Mouse (Mus musculus) MEL (cell line): ENCODE measurements around the gene Hoxa4. TPM values are rescaled to one million over a fixed set of nuclear protein-coding genes. Genes with fewer than 3 reads are reported as not detected.

ENCODE experiments used
- DNase-seq: peaks from one replicate; pipeline ENCODE4 v3.0.0; 2011; ENCODE audit warnings: low read depth, low spot score
- H3K27ac ChIP-seq: 2 replicates; pipeline ENCODE4 v1.5.1; 2012; ENCODE audit warnings: low read depth, mild to moderate bottlenecking, control low read depth, low read length, moderate library complexity; ENCODE audit not compliant: control insufficient read depth
- H3K27me3 ChIP-seq, 2 experiments: fragments of 150-350 bp in 1 of 2; sonication (generic) in 1 of 2; 2 replicates each; pipeline ENCODE4 v1.6.1; 2012; ENCODE audit warnings: low read length in 2 of 2, mild to moderate bottlenecking in 2 of 2, improper control_type of control experiment in 1 of 2, moderate library complexity in 1 of 2; ENCODE audit not compliant: insufficient read depth in 2 of 2, control insufficient read depth in 1 of 2
- H3K36me3 ChIP-seq, 2 experiments: 2 replicates each; pipeline ENCODE4 v1.6.1; 2012 to 2014; ENCODE audit warnings: low read length in 2 of 2, improper control_type of control experiment in 1 of 2, inconsistent platforms in 1 of 2, mild to moderate bottlenecking in 1 of 2; ENCODE audit not compliant: insufficient read depth in 2 of 2, control insufficient read depth in 1 of 2
- H3K4me1 ChIP-seq, 2 experiments: fragments of 150-350 bp in 1 of 2; sonication (generic) in 1 of 2; 2 replicates each; pipeline ENCODE4 v1.6.1; 2012; ENCODE audit warnings: low read length in 2 of 2, improper control_type of control experiment in 1 of 2, mild to moderate bottlenecking in 1 of 2; ENCODE audit not compliant: insufficient read depth in 2 of 2, control insufficient read depth in 1 of 2
- H3K4me3 ChIP-seq, 2 experiments: fragments of 150-350 bp in 1 of 2; sonication (generic) in 1 of 2; 2 replicates each; pipeline ENCODE4 v1.5.1; 2012; ENCODE audit warnings: low read depth in 2 of 2, low read length in 2 of 2, mild to moderate bottlenecking in 2 of 2, moderate library complexity in 2 of 2, control low read depth in 1 of 2, improper control_type of control experiment in 1 of 2; ENCODE audit not compliant: control insufficient read depth in 1 of 2, insufficient read depth in 1 of 2
- H3K79me2 ChIP-seq: 2 replicates; pipeline ENCODE4 v1.6.1; 2012; ENCODE audit warnings: mild to moderate bottlenecking, low read length, moderate library complexity; ENCODE audit not compliant: control insufficient read depth, poor library complexity, insufficient read depth
- H3K9ac ChIP-seq: 2 replicates; pipeline ENCODE4 v1.6.1; 2012; ENCODE audit warnings: low read depth, mild to moderate bottlenecking, control low read depth, low read length, moderate library complexity; ENCODE audit not compliant: control insufficient read depth, poor library complexity, severe bottlenecking
- H3K9me3 ChIP-seq: fragments of 150-350 bp; sonication (generic); replicated peaks from 2 replicates; pipeline ENCODE4 v1.6.1; 2012; ENCODE audit warnings: mild to moderate bottlenecking, low read length, improper control_type of control experiment, moderate library complexity; ENCODE audit not compliant: insufficient read depth
- BHLHE40 ChIP-seq: IDR thresholded peaks from 2 replicates; pipeline ENCODE4 v1.6.1; 2012; ENCODE audit warnings: low read depth, mild to moderate bottlenecking, inconsistent platforms, low read length, improper control_type of control experiment, borderline replicate concordance
- CHD1 ChIP-seq: IDR thresholded peaks from 2 replicates; pipeline ENCODE4 v1.6.1; 2012; ENCODE audit warnings: low read depth, mild to moderate bottlenecking, inconsistent platforms, low read length, improper control_type of control experiment
- CHD2 ChIP-seq: IDR thresholded peaks from 2 replicates; pipeline ENCODE4 v1.6.1; 2011; ENCODE audit warnings: low read length, improper control_type of control experiment
- CTCF ChIP-seq, 3 experiments: IDR thresholded peaks in 2 of 3; conservative IDR thresholded peaks in 1 of 3; 2 replicates each; pipeline ENCODE4 v1.5.1; 2011 to 2012; ENCODE audit warnings: low read length in 3 of 3, low read depth in 2 of 3, mild to moderate bottlenecking in 2 of 3, improper control_type of control experiment in 1 of 3, inconsistent platforms in 1 of 3, mixed read lengths in 1 of 3, moderate library complexity in 1 of 3; ENCODE audit not compliant: control insufficient read depth in 1 of 3, insufficient read depth in 1 of 3, poor library complexity in 1 of 3, severe bottlenecking in 1 of 3
- E2F4 ChIP-seq: IDR thresholded peaks from 2 replicates; pipeline ENCODE4 v1.6.1; 2011; ENCODE audit warnings: low read depth, low read length, improper control_type of control experiment, borderline replicate concordance
- EP300 ChIP-seq, 2 experiments: IDR thresholded peaks; 2 replicates each; pipeline ENCODE4 v1.6.1; 2011; ENCODE audit warnings: improper control_type of control experiment in 2 of 2, low read length in 2 of 2, low read depth in 1 of 2, mild to moderate bottlenecking in 1 of 2
- ETS1 ChIP-seq: IDR thresholded peaks from 2 replicates; pipeline ENCODE4 v1.6.1; 2012; ENCODE audit warnings: low read depth, mild to moderate bottlenecking, inconsistent platforms, low read length, improper control_type of control experiment, moderate library complexity
- JUND ChIP-seq: IDR thresholded peaks from 2 replicates; pipeline ENCODE4 v1.6.1; 2011; ENCODE audit warnings: low read depth, mild to moderate bottlenecking, improper control_type of control experiment, low read length
- KAT2A ChIP-seq: conservative IDR thresholded peaks from 2 replicates; pipeline ENCODE4 v1.6.1; 2012; ENCODE audit warnings: low read depth, low read length, improper control_type of control experiment, inconsistent platforms
- MAFK ChIP-seq: IDR thresholded peaks from 2 replicates; pipeline ENCODE4 v1.6.1; 2011; ENCODE audit warnings: low read depth, mild to moderate bottlenecking, low read length, improper control_type of control experiment, borderline replicate concordance
- MXI1 ChIP-seq: IDR thresholded peaks from 2 replicates; pipeline ENCODE4 v1.6.1; 2011; ENCODE audit warnings: mild to moderate bottlenecking, low read depth, low read length, improper control_type of control experiment
- MYB ChIP-seq: IDR thresholded peaks from 2 replicates; pipeline ENCODE4 v1.6.1; 2011; ENCODE audit warnings: mild to moderate bottlenecking, low read depth, low read length, improper control_type of control experiment
- MYC ChIP-seq: IDR thresholded peaks from 2 replicates; pipeline ENCODE4 v1.6.1; 2011; ENCODE audit warnings: low read depth, mild to moderate bottlenecking, low read length, improper control_type of control experiment, moderate library complexity
- NRF1 ChIP-seq: IDR thresholded peaks from 2 replicates; pipeline ENCODE4 v1.6.1; 2014; ENCODE audit warnings: low read depth, mild to moderate bottlenecking, inconsistent platforms, low read length, improper control_type of control experiment, moderate library complexity; ENCODE audit not compliant: poor library complexity, insufficient read depth, severe bottlenecking
- POLR2A ChIP-seq, 2 experiments: IDR thresholded peaks; 2 replicates each; pipeline ENCODE4 v1.6.1; 2011 to 2012; ENCODE audit warnings: low read length in 2 of 2, mild to moderate bottlenecking in 2 of 2, control low read depth in 1 of 2, improper control_type of control experiment in 1 of 2, low read depth in 1 of 2, moderate library complexity in 1 of 2; ENCODE audit not compliant: control insufficient read depth in 1 of 2, insufficient read depth in 1 of 2, poor library complexity in 1 of 2
- POLR2AphosphoS2 ChIP-seq: IDR thresholded peaks from 2 replicates; pipeline ENCODE4 v1.6.1; 2011; ENCODE audit warnings: low read length, improper control_type of control experiment
- RAD21 ChIP-seq: IDR thresholded peaks from 2 replicates; pipeline ENCODE4 v1.6.1; 2011; ENCODE audit warnings: mild to moderate bottlenecking, low read depth, low read length, improper control_type of control experiment
- TAL1 ChIP-seq: IDR thresholded peaks from 2 replicates; pipeline ENCODE4 v1.6.1; 2012; ENCODE audit warnings: mild to moderate bottlenecking, inconsistent platforms, low read length, moderate library complexity, mixed read lengths
- TBP ChIP-seq: IDR thresholded peaks from 2 replicates; pipeline ENCODE4 v1.8.0; 2011; ENCODE audit warnings: low read depth, low read length, improper control_type of control experiment
- UBTF ChIP-seq: IDR thresholded peaks from 2 replicates; pipeline ENCODE4 v1.6.1; 2012; ENCODE audit warnings: low read depth, mild to moderate bottlenecking, inconsistent platforms, low read length, improper control_type of control experiment, moderate library complexity, borderline replicate concordance; ENCODE audit not compliant: insufficient read depth
- ZC3H11A ChIP-seq: IDR thresholded peaks from 2 replicates; pipeline ENCODE4 v1.6.1; 2012; ENCODE audit warnings: low read depth, mild to moderate bottlenecking, inconsistent platforms, low read length, improper control_type of control experiment
- ZKSCAN1 ChIP-seq: IDR thresholded peaks from 2 replicates; pipeline ENCODE4 v1.6.1; 2012; ENCODE audit warnings: low read depth, mild to moderate bottlenecking, inconsistent platforms, low read length, improper control_type of control experiment, moderate library complexity
- polyA plus RNA-seq, 2 experiments: library from polyadenylated mRNA; stranded (reverse) in 1 of 2; unstranded in 1 of 2; fragments of >175 nt in 1 of 2; fragments of >200 nt in 1 of 2; gene quantifications; 2 replicates each; pipeline versions ENCODE4 v1.2.1 to v1.2.4; 2012; ENCODE audit warnings: low replicate concordance in 2 of 2, low read depth in 1 of 2; ENCODE audit not compliant: insufficient read length in 2 of 2, insufficient read depth in 1 of 2, missing spikeins in 1 of 2
- total RNA-seq: library from RNA; depleted of rRNA; stranded (reverse); fragments of 300-350 nt; gene quantifications from 2 replicates; pipeline ENCODE4 v1.2.3, GENCODE M21; 2012

Gene Hoxa4
- total and polyA plus RNA-seq, 3 experiments = not detected

DNA sequence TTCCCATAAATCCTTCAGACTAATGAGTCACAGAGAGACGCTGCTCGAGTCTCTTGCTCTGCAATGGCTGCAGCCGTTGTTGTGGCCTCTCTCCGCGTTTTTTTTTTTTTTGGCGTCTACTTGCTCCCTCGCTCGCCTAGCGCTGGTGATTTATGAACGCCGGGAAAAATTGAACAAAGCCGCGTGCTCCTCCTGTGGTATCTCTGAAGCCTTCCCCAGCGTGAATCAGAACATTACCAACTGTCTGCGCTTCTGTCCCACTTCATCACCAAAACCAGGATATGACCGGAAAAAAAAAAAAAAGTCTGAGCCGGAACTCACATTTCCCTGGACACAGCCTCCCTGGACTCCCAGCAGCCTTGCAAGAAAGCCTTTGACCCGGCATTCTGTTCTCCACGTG, 6.3 kb downstream of the Hoxa4 start:
- Histone ChIP-seq H3K27me3 (no peaks in the 10 kb centered on the region), H3K79me2 (no peaks in the 10 kb centered on the region), H3K4me1 (no peaks in the 10 kb centered on the region), H3K9ac (no peak overlapping the region)
- TF ChIP-seq BHLHE40 (no peak), NRF1 (no peak), ZC3H11A (no peak), UBTF (no peak), JUND (no peak), KAT2A (no peak)
- TF ChIP-seq, all 39 proteins: peak for 0
- no peak overlapping the region for H3K27ac ChIP-seq
- no peaks in the 10 kb centered on the region for H3K36me3 ChIP-seq
- H3K4me3 ChIP-seq = no peak overlapping the region
- DNase-seq = no peak
- H3K9me3 ChIP-seq = no peaks in the 10 kb centered on the region

DNA sequence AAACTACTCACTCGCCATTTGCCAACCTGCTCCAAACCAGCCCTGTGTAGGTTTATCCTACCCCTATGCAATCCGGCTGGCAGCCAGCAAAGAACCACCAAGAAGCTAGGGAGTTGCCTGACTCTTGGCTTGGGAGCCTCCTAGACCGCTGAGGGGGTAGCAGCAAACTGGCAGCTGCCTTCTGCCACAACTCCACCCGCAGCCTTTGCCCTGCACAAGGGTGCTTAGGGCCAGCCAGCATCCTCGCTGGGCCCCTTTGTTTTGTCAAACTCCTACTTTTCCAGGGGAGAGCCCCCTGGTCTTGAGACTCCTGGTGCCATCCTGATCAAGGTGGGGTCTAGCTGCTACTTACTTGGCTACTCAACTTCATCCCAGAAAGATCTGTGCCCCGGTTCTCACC, 6.9 kb downstream of the Hoxa4 start:
- no peaks in the 10 kb centered on the region for H3K9me3 ChIP-seq
- no peaks in the 10 kb centered on the region for H3K79me2 ChIP-seq
- no peak for TF ChIP-seq MYB
- TF ChIP-seq EP300 (IDR thresholded peaks at IDR 0.05; ENCODE audit: low read depth in 1 of 2, low read length in 2 of 2) = no peak
- TF ChIP-seq MXI1 = no peak
- no peak for TF ChIP-seq CTCF (IDR thresholded peaks at IDR 0.05 in 2 of 3, conservative IDR thresholded peaks at IDR 0.05 in 1 of 3; ENCODE audit: control insufficient read depth in 1 of 3, insufficient read depth in 1 of 3, low read depth in 2 of 3, low read length in 3 of 3, poor library complexity in 1 of 3, severe bottlenecking in 1 of 3)
- TF ChIP-seq POLR2AphosphoS2 = no peak
- no peak for TF ChIP-seq UBTF
- no peak for TF ChIP-seq CHD1
- no peak for TF ChIP-seq ZKSCAN1
- TF ChIP-seq TBP = no peak
- no peak for TF ChIP-seq TAL1
- no peak for TF ChIP-seq ETS1
- no peak for TF ChIP-seq MAFK
- no peak for TF ChIP-seq RAD21
- no peak for TF ChIP-seq E2F4
- no peak for TF ChIP-seq POLR2A (IDR thresholded peaks at IDR 0.05; ENCODE audit: control insufficient read depth in 1 of 2, insufficient read depth in 1 of 2, low read depth in 1 of 2, low read length in 2 of 2, poor library complexity in 1 of 2)
- TF ChIP-seq CHD2 = no peak
- TF ChIP-seq NRF1 = no peak
- no peak for TF ChIP-seq MYC
- no peak for TF ChIP-seq ZC3H11A
- no peaks in the 10 kb centered on the region for H3K27me3 ChIP-seq
- H3K36me3 ChIP-seq = no peaks in the 10 kb centered on the region
- DNase-seq = no peak
- H3K9ac ChIP-seq = no peak overlapping the region
- no peak overlapping the region for H3K4me3 ChIP-seq
- H3K27ac ChIP-seq = no peak overlapping the region
- no peaks in the 10 kb centered on the region for H3K4me1 ChIP-seq
